Mouse (Mus musculus): ENCODE results near the gene 2610021A01Rik. TPM values are rescaled to one million over a fixed set of nuclear protein-coding genes. Genes with fewer than 3 reads are reported as not detected.
A peak's percentile ranks its signal among the peaks of the same experiment; 100 is the strongest.
"Not testable (repeated sequence)": the region's sequence is repeated elsewhere in the genome, so short reads cannot be mapped to it uniquely, and the experiment has no call there.

2610021A01Rik gene
- polyA plus RNA-seq, 1 experiment from 2014 or later: 11.7 TPM

GRCm38 (mm10) chr7:41616241-41616640 is 17.2 kb downstream of the 2610021A01Rik start:
- WGBS: 100% methylated on average over 1 of the region's 1 CpGs
- not testable (repeated sequence) for H3K4me1 ChIP-seq (ENCODE audit: control insufficient read depth, insufficient read depth, low read depth, low read length)
- H3K36me3 ChIP-seq (ENCODE audit: control insufficient read depth, insufficient read depth, low read length): peaks cover 17% of the 10 kb centered on the region

DNA sequence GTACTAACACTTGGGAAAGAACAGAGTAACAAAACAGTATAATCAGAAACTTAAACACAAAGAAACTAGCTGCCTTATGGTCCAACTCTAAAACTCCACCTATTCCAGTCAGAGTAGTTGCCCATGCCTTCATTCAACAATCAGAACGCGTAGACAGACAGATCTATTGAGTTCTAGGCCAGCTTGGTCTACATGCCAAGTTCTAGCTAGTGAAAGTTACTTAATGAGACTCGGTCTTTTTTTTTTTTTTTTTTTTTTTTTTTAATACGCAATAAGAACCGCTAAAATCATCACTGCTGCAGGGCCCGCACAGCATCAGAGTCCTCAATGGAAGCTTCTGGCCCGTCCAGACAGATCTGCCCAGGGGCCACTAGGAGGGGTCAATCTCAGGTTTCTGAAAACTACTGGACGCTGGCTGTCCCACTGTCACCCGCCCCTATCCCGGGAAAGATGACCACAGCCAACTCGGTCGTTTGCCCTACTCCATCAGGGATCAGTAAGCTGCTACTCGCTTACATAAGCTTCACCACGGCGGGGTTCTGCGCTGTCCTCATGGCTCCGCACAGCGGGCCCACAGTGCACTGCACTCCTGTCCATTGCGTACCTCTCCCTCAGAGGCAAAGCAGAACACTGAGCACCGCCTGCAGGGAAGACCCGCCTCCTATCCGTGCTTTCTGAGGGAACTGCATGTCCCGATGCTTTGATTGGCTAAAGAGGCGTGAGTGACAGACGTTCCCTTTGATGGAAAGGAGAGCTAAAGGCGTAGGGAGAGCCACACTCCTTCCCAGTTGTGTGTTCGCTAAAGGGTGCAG is 33.6 kb downstream of the 2610021A01Rik start, which contains the start of gene Zfp788:
Gene Zfp788, plus strand, starts transcription at position 795 of the 812 bp plus-strand sequence.
- Histone ChIP-seq H3K36me3 (ENCODE audit: control insufficient read depth, insufficient read depth, low read length) (peaks cover 27% of the 10 kb centered on the region), H3K27me3 (replicated peaks; ENCODE audit: control insufficient read depth, insufficient read depth, low read length) (no peaks in the 10 kb centered on the region), H3K4me1 (ENCODE audit: control insufficient read depth, insufficient read depth, low read depth, low read length) (no peaks in the 10 kb centered on the region), H3K9me3 (ENCODE audit: control insufficient read depth, low read length) (peaks cover 8% of the 10 kb centered on the region), H3K4me3 (ENCODE audit: low read length) (peak within 1 kb of the TSS; percentile 68), H3K9ac (ENCODE audit: low read depth, low read length) (peak within 1 kb of the TSS; percentile 81), H3K27ac (ENCODE audit: low read depth, low read length) (peak within 1 kb of the TSS; percentile 99), H3K4me2 (ENCODE audit: low read length) (peak within 1 kb of the TSS; percentile 94)
- under 1% methylated on average over 27 of the region's 27 CpGs for WGBS
- ATAC-seq: peak; percentile 95

More at GRCm38 (mm10) chr7:41616241-41616640, 17.2 kb downstream of the 2610021A01Rik start:
- H3K9ac ChIP-seq (ENCODE audit: low read depth, low read length); ATAC-seq; H3K27ac ChIP-seq (ENCODE audit: low read depth, low read length); H3K9me3 ChIP-seq (ENCODE audit: control insufficient read depth, low read length); H3K27me3 ChIP-seq (replicated peaks; ENCODE audit: control insufficient read depth, insufficient read depth, low read length); H3K4me2 ChIP-seq (ENCODE audit: low read length); H3K4me3 ChIP-seq (ENCODE audit: low read length): not testable (repeated sequence)

DNA sequence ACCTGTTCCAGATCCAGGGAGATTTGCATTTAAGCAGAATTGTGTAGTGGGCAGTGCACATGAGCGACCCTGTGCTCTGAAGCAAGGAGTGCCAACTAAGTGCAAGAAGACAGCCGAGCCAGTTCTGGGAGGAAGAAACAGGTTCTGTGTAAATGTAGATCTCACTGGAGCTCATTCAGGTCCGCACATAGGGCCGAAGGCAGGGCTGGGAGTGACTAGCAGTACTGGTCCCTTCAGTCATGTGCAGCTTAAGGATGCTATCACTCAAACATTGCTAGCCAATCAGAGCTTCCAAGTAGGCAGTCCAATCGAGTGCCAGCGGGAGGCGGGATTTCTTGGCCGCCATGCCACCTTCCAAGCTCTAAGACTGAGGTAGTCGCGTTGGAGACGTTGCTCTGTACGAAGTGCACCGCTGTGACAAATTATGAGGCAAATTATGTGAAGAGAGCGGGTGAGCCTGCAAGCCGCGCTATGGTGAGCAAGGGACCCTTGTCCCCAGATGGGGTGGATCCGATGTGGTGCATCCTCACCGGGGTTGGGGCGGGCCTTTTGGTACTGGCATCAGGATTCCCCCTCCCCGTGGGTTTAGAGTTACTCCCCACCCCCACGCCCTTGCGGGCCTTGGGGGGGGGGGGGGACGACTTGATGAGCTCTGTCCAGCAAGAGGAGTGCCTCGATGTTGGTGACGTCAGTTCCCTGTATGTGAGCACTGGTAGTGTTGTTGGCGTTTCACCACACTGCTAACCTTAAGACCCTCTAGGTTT is 34.4 kb downstream of the 2610021A01Rik start:
- peak; percentile 97 for ATAC-seq
- Histone ChIP-seq H3K4me1 (ENCODE audit: control insufficient read depth, insufficient read depth, low read depth, low read length) (no peaks in the 10 kb centered on the region), H3K9ac (ENCODE audit: low read depth, low read length) (peak overlapping the region; percentile 81), H3K27me3 (replicated peaks; ENCODE audit: control insufficient read depth, insufficient read depth, low read length) (no peaks in the 10 kb centered on the region), H3K36me3 (ENCODE audit: control insufficient read depth, insufficient read depth, low read length) (peaks cover 27% of the 10 kb centered on the region), H3K4me3 (ENCODE audit: low read length) (peak overlapping the region; percentile 68), H3K9me3 (ENCODE audit: control insufficient read depth, low read length) (peaks cover 9% of the 10 kb centered on the region), H3K27ac (ENCODE audit: low read depth, low read length) (peak overlapping the region; percentile 99), H3K4me2 (ENCODE audit: low read length) (peak overlapping the region; percentile 94)
- under 1% methylated on average over 25 of the region's 26 CpGs for WGBS

DNA sequence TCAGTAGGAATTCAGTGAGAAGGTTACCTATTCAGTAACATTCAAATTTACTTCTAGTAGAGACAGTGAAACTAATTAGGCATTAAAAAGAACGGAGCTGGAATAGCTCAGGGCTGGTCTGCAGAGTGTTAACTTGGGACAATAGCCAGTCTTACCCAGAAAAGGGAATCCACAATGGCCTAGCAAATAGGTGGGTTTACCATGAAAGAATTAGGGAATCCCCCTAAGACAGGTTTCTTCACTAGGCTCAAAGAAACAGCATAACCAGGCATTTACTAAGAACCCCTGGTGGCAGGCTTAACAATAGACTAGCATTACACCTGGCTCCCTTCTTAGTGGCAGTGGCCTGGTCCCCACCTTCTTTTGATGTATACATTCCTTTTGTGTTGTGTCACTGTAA is 75.3 kb downstream of the 2610021A01Rik start:
- not testable (repeated sequence) for H3K27me3 ChIP-seq (replicated peaks; ENCODE audit: control insufficient read depth, insufficient read depth, low read length); H3K27ac ChIP-seq (ENCODE audit: low read depth, low read length); H3K4me1 ChIP-seq (ENCODE audit: control insufficient read depth, insufficient read depth, low read depth, low read length); H3K4me3 ChIP-seq (ENCODE audit: low read length); H3K36me3 ChIP-seq (ENCODE audit: control insufficient read depth, insufficient read depth, low read length); ATAC-seq; H3K9me3 ChIP-seq (ENCODE audit: control insufficient read depth, low read length); H3K9ac ChIP-seq (ENCODE audit: low read depth, low read length); H3K4me2 ChIP-seq (ENCODE audit: low read length)
- WGBS: 50% methylated on average over 1 of the region's 1 CpGs

Other genes with a start within 250 kb of the 2610021A01Rik start
- 10.4 and 10.6 TPM in 2 replicates for gene AI987944, start 205.9 kb upstream of the 2610021A01Rik start, polyA plus RNA-seq (2015; fragmentation: Nextera tagmentation; extraction: Ambion mirVana)
- gene Vmn2r57, start 150.5 kb upstream of the 2610021A01Rik start, polyA plus RNA-seq (2015; fragmentation: Nextera tagmentation; extraction: Ambion mirVana): 0.70 and 0.75 TPM in 2 replicates
- 0.11 and 0.19 TPM in 2 replicates for gene Gm20449, start 99.8 kb upstream of the 2610021A01Rik start, polyA plus RNA-seq (2015; fragmentation: Nextera tagmentation; extraction: Ambion mirVana)
- 6.1 and 6.4 TPM in 2 replicates for gene AW146154, start 99.3 kb upstream of the 2610021A01Rik start, polyA plus RNA-seq (2015; fragmentation: Nextera tagmentation; extraction: Ambion mirVana)
- gene Gm6871, start 25.6 kb upstream of the 2610021A01Rik start, polyA plus RNA-seq (2015; fragmentation: Nextera tagmentation; extraction: Ambion mirVana): not detected in 2 replicates
- gene Zfp788, start 34.0 kb downstream of the 2610021A01Rik start, polyA plus RNA-seq (2015; fragmentation: Nextera tagmentation; extraction: Ambion mirVana): 23.4 and 23.7 TPM in 2 replicates

Measured in hindbrain, embryonic 16.5 days (tissue).